ENCODE assay signal across 9 mouse cellular contexts in the genomic region with DNA sequence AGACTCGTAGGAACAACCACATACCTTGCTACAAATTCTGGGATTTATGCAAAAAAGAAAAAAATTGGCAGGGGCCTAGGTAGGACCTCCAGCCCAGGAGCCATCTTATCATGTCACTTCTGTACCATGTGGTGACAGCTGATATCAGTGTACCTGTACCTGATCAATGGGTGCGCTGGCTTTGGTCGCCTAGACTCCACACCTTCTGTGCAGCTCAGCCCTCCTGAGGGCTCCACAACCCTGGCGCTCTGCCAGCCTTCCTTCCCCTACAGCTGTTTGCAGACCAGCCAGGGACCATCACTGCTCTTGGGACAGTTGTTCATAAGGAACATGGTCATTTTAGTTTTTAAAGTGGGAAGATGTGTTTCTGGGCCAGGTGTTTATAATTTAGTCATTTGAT. TPM values are rescaled to one million over a fixed set of nuclear protein-coding genes. Genes with fewer than 3 reads are reported as not detected.
DNase-seq lines count a peak whose midpoint lies in the region; ATAC-seq lines count a peak whose summit lies in the region.
"Had no signal": no experiment of that assay in that cellular context is flagged by ENCODE, and none has a peak within 500 bp of the region (broad histone marks: within the 10 kb centered on the region; RNA-seq: fewer than 3 reads in every experiment).

No protein-coding gene starts in this region.

- peak; percentile 25 for DNase-seq in CD4-positive, CD25-positive, alpha-beta regulatory T cell, adult 2 months (ENCODE audit: low read depth, low spot score)
- peak; percentile 34 to 50 for DNase-seq in right cerebral cortex, postnatal 10 days (ENCODE audit: low spot score in 2 of 2)
- no peak for DNase-seq in right cerebral cortex, postnatal 25 days
- DNase-seq in induced T-regulatory cell, adult 2 months (ENCODE audit: low read depth) = peak; percentile 13
- DNase-seq in lung, postnatal 10 days = peak; percentile 57
- DNase-seq in layer of hippocampus, adult 9-10 months (ENCODE audit: low spot score) = no peak
- no peak for DNase-seq in left cerebral cortex, postnatal 36 days (ENCODE audit: low spot score in 2 of 2)

- no peak for ATAC-seq in CD4-positive, CD25-positive, alpha-beta regulatory T cell, adult 4 months

- intact Hi-C loops in left cerebral cortex, postnatal 36 days (cut with DNase I) = no loop called here

RNA-seq across cellular contexts. Expression of a gene that starts 44.4 kb away (rescaled TPM):
- not detected for polyA plus RNA-seq in CD4-positive, CD25-positive, alpha-beta regulatory T cell, adult 4 months (2017; shearing (Covaris generic))
- total RNA-seq in left cerebral cortex, postnatal 36 days (2021) = not detected
- total RNA-seq: liver, adult 2 months had no signal
- polyA plus RNA-seq: liver, adult 2 months had no signal

Comparison
In these comparisons a context has a peak if more than half of its experiments do, and no peak if none do; other contexts are left out.
1. DNase-seq: peak in CD4-positive, CD25-positive, alpha-beta regulatory T cell, adult 2 months (single experiment), right cerebral cortex, postnatal 10 days (2 of 2), induced T-regulatory cell, adult 2 months (single experiment) and lung, postnatal 10 days (single experiment); none in right cerebral cortex, postnatal 25 days (single experiment), layer of hippocampus, adult 9-10 months (single experiment) and left cerebral cortex, postnatal 36 days (0 of 2).